Mouse (Mus musculus): ENCODE measurements around the gene Rngtt. TPM values are rescaled to one million over a fixed set of nuclear protein-coding genes. Genes with fewer than 3 reads are reported as not detected.

Gene Rngtt
- polyA plus RNA-seq, 1 experiment from 2014 or later = 21.0 TPM

DNA sequence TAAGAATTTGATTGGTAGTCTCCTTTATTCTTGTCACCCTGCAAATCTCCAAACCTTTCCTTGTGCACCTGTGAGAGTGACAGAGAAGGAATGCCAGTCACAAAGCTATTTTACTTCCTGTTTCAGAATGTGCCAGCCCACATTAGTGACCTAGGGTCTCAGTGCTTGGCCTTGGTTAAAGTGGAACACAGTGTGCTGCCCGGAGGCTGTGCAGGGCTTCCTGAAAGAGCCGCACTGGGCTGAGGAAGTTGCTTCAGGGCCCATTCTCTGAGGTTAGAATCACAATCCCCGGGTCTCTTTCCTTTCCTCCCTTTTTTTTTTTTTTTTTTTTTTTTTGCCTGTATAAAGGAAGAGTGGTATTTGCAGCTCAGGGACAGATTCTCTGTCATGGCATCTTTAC lies 203.3 kb downstream of the Rngtt start:
- H3K4me1 ChIP-seq (ENCODE audit: control insufficient read depth, insufficient read depth, low read length) = peaks cover 4% of the 10 kb centered on the region; the same call in 1 of the 2 replicates

DNA sequence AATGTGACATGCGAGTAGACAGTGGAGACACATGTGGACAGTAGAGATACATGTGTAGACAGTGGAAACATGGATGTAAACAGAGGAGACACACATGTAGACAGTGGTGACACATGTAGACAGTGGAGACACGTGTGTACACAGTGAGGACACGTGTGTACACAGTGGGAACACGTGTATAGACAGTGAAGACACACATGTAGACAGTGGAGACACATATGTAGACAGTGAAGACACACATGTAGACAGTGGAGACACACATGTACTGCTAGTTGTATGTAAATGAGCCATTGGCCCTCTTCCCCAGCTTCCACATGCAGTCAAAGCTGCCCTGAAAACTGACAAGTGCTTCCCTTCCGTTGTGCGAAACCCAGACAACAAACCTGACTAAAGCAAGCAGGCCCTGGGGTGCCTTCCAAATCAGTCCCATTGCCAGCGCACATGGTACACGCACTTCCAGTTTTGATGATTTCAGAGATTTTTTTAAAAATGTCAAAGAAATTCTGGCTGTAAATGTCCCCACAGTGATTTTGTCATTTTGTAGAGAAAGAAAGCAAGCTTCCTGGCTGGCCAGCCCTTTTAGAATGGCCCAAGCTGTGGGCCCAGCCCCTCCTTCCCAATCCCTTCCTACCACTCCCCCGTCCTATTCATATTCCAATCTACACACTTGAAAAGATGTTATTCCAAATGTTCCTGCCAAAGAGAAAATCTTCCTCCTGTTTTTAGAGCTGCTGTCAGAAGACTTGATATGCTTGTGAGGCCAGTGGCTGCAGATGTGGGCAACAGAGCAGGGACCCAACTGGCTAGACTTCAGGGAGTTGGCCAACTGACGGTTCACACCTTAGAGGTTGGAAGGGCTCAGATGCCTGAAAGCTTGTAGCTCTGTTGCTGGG lies 204.2 kb downstream of the Rngtt start:
- ATAC-seq = peak; percentile 54; the same call in 1 of the 2 replicates
- Histone ChIP-seq H3K9me3 (replicated peaks; ENCODE audit: control insufficient read depth, low read length) (no peaks in the 10 kb centered on the region), H3K9ac (ENCODE audit: low read length) (no peak overlapping the region), H3K4me2 (ENCODE audit: low read length) (no peak overlapping the region), H3K4me1 (ENCODE audit: control insufficient read depth, insufficient read depth, low read length) (peaks cover 4% of the 10 kb centered on the region; the same call in 1 of the 2 replicates), H3K36me3 (ENCODE audit: control insufficient read depth, insufficient read depth, low read length) (no peaks in the 10 kb centered on the region), H3K27me3 (replicated peaks; ENCODE audit: control insufficient read depth, insufficient read depth, low read length) (no peaks in the 10 kb centered on the region), H3K4me3 (ENCODE audit: low read depth, low read length) (no peak overlapping the region), H3K27ac (ENCODE audit: low read depth, low read length) (peak overlapping the region; percentile 14)
- 83% methylated on average over 10 of the region's 10 CpGs for WGBS
- DNase-seq (ENCODE audit: low spot score) = peak; percentile 55

More for the DNA sequence above, 203.3 kb downstream of the Rngtt start:
- H3K27ac ChIP-seq (ENCODE audit: low read depth, low read length) = no peak overlapping the region
- no peaks in the 10 kb centered on the region for H3K27me3 ChIP-seq (replicated peaks; ENCODE audit: control insufficient read depth, insufficient read depth, low read length)
- no peak overlapping the region for H3K4me3 ChIP-seq (ENCODE audit: low read depth, low read length)
- H3K9me3 ChIP-seq (replicated peaks; ENCODE audit: control insufficient read depth, low read length) = no peaks in the 10 kb centered on the region
- DNase-seq (ENCODE audit: low spot score) = no peak
- no peak for ATAC-seq
- H3K9ac ChIP-seq (ENCODE audit: low read length) = no peak overlapping the region
- 77% methylated on average over 3 of the region's 3 CpGs for WGBS
- H3K36me3 ChIP-seq (ENCODE audit: control insufficient read depth, insufficient read depth, low read length) = no peaks in the 10 kb centered on the region
- H3K4me2 ChIP-seq (ENCODE audit: low read length) = no peak overlapping the region

DNA sequence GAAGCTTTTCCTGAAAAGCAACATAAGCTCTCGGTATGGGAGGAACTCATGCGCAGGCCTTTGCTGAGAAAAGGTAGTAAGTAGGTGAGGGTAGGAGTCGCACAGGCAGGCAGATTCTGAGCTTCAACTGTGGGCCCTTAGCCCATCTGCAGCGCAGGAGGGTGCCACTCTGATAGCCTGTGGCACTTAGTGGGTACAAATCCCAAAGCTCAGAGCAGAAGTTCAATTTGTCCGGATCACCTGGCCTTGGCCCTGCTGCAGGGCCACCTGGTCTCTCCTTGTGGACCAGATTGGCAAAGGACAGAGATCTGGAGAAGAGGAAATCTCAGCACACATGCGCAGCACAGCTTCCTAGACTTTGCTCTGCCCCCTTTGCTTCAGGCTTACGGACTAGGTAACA lies 210.1 kb downstream of the Rngtt start:
- Histone ChIP-seq H3K27me3 (replicated peaks; ENCODE audit: control insufficient read depth, insufficient read depth, low read length) (no peaks in the 10 kb centered on the region), H3K4me2 (ENCODE audit: low read length) (no peak overlapping the region), H3K36me3 (ENCODE audit: control insufficient read depth, insufficient read depth, low read length) (no peaks in the 10 kb centered on the region), H3K9me3 (replicated peaks; ENCODE audit: control insufficient read depth, low read length) (no peaks in the 10 kb centered on the region), H3K27ac (ENCODE audit: low read depth, low read length) (no peak overlapping the region), H3K9ac (ENCODE audit: low read length) (no peak overlapping the region), H3K4me3 (ENCODE audit: low read depth, low read length) (no peak overlapping the region), H3K4me1 (ENCODE audit: control insufficient read depth, insufficient read depth, low read length) (peaks cover 4% of the 10 kb centered on the region; the same call in 1 of the 2 replicates)
- no peak for DNase-seq (ENCODE audit: low spot score)
- ATAC-seq = no peak
- 94% methylated on average over 7 of the region's 7 CpGs for WGBS

- WGBS = 81% methylated on average over 10 of the region's 10 CpGs
- no peaks in the 10 kb centered on the region for H3K9me3 ChIP-seq (replicated peaks; ENCODE audit: control insufficient read depth, low read length)
- H3K36me3 ChIP-seq (ENCODE audit: control insufficient read depth, insufficient read depth, low read length) = no peaks in the 10 kb centered on the region
- ATAC-seq (no peak), DNase-seq (ENCODE audit: low spot score) (no peak)
- H3K9ac ChIP-seq (ENCODE audit: low read length) = no peak overlapping the region
- no peaks in the 10 kb centered on the region for H3K27me3 ChIP-seq (replicated peaks; ENCODE audit: control insufficient read depth, insufficient read depth, low read length)
- H3K27ac ChIP-seq (ENCODE audit: low read depth, low read length) = no peak overlapping the region
- no peak overlapping the region for H3K4me2 ChIP-seq (ENCODE audit: low read length)
- H3K4me1 ChIP-seq (ENCODE audit: control insufficient read depth, insufficient read depth, low read length) = 0 out of 2 replicates have a peak, but pooled peaks cover 3% of the 10 kb centered on the region
- H3K4me3 ChIP-seq (ENCODE audit: low read depth, low read length) = no peak overlapping the region
Observed at GRCm38 (mm10) chr4:33520938-33521337, 210.8 kb downstream of the Rngtt start.

DNA sequence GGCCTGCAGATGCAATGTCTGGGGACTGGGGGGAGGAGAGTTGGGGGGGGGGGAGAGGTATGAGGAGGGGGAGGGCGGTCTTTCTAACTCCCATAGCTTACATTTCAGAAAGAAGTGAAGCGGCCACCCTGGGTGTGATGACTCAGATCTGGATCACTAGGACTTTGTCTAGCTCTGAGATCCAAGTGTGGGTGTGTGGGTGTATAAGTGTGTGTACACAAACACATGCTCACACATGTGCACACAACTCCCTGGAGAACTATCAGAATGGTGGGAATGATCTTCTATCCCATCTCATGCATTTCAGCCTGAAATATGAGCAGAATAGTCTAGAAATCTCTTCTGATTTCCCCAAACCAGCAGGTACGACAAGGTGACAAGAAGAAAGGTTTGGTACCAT lies 213.7 kb downstream of the Rngtt start:
- H3K9me3 ChIP-seq (replicated peaks; ENCODE audit: control insufficient read depth, low read length) = no peaks in the 10 kb centered on the region
- H3K4me1 ChIP-seq (ENCODE audit: control insufficient read depth, insufficient read depth, low read length) = peaks cover 7% of the 10 kb centered on the region; the same call in 1 of the 2 replicates
- H3K36me3 ChIP-seq (ENCODE audit: control insufficient read depth, insufficient read depth, low read length) = no peaks in the 10 kb centered on the region
- no peak overlapping the region for H3K27ac ChIP-seq (ENCODE audit: low read depth, low read length)
- no peak overlapping the region for H3K4me3 ChIP-seq (ENCODE audit: low read depth, low read length)
- WGBS = 97% methylated on average over 3 of the region's 3 CpGs
- H3K27me3 ChIP-seq (replicated peaks; ENCODE audit: control insufficient read depth, insufficient read depth, low read length) = no peaks in the 10 kb centered on the region
- no peak overlapping the region for H3K4me2 ChIP-seq (ENCODE audit: low read length)
- DNase-seq (ENCODE audit: low spot score) = no peak
- H3K9ac ChIP-seq (ENCODE audit: low read length) = no peak overlapping the region
- ATAC-seq = no peak

- Histone ChIP-seq H3K9me3 (replicated peaks; ENCODE audit: control insufficient read depth, low read length) (no peaks in the 10 kb centered on the region), H3K36me3 (ENCODE audit: control insufficient read depth, insufficient read depth, low read length) (no peaks in the 10 kb centered on the region), H3K9ac (ENCODE audit: low read length) (no peak overlapping the region), H3K4me3 (ENCODE audit: low read depth, low read length) (no peak overlapping the region), H3K27me3 (replicated peaks; ENCODE audit: control insufficient read depth, insufficient read depth, low read length) (no peaks in the 10 kb centered on the region), H3K4me1 (ENCODE audit: control insufficient read depth, insufficient read depth, low read length) (peaks cover 7% of the 10 kb centered on the region; the same call in 1 of the 2 replicates), H3K27ac (ENCODE audit: low read depth, low read length) (peak overlapping the region; percentile 36), H3K4me2 (ENCODE audit: low read length) (no peak overlapping the region)
- ATAC-seq = peak; percentile 69
- WGBS = 64% methylated on average over 10 of the region's 10 CpGs
- peak; percentile 86 for DNase-seq (ENCODE audit: low spot score)
Observed at GRCm38 (mm10) chr4:33524481-33525141, 214.5 kb downstream of the Rngtt start.

DNA sequence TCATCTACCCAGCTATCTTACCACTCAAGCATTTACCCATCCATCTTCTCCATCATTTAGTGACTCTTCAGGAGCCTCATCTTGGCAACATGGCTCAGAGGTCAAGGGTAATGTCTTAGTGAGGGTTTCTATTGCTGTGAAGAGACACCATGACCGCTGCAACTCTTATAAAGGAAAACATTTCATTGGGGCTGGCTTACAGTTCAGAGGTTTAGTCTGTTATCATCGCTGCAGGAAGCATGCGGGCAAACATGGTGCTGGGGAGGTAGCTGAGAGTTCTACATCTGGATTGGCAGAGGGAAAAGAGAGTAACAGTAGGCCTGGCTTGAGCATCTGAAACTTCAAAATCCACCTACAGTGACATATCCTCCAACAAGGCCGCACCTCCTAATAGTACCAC lies 215.2 kb downstream of the Rngtt start:
- H3K4me1 ChIP-seq (ENCODE audit: control insufficient read depth, insufficient read depth, low read length) = peaks cover 7% of the 10 kb centered on the region; the same call in 1 of the 2 replicates
- H3K4me2 ChIP-seq (ENCODE audit: low read length) = no peak overlapping the region
- no peaks in the 10 kb centered on the region for H3K27me3 ChIP-seq (replicated peaks; ENCODE audit: control insufficient read depth, insufficient read depth, low read length)
- H3K9ac ChIP-seq (ENCODE audit: low read length) = no peak overlapping the region
- H3K27ac ChIP-seq (ENCODE audit: low read depth, low read length) = peak overlapping the region; percentile 36; the same call in 1 of the 2 replicates
- no peaks in the 10 kb centered on the region for H3K9me3 ChIP-seq (replicated peaks; ENCODE audit: control insufficient read depth, low read length)
- 95% methylated on average over 4 of the region's 4 CpGs for WGBS
- ATAC-seq (no peak), DNase-seq (ENCODE audit: low spot score) (no peak)
- H3K4me3 ChIP-seq (ENCODE audit: low read depth, low read length) = no peak overlapping the region
- H3K36me3 ChIP-seq (ENCODE audit: control insufficient read depth, insufficient read depth, low read length) = no peaks in the 10 kb centered on the region

- Histone ChIP-seq H3K27me3 (replicated peaks; ENCODE audit: control insufficient read depth, insufficient read depth, low read length) (no peaks in the 10 kb centered on the region), H3K36me3 (ENCODE audit: control insufficient read depth, insufficient read depth, low read length) (no peaks in the 10 kb centered on the region), H3K4me2 (ENCODE audit: low read length) (0 out of 2 replicates have a peak overlapping the region, but pooled peaks have one; percentile 2), H3K9me3 (replicated peaks; ENCODE audit: control insufficient read depth, low read length) (no peaks in the 10 kb centered on the region), H3K27ac (ENCODE audit: low read depth, low read length) (peak overlapping the region; percentile 74), H3K4me3 (ENCODE audit: low read depth, low read length) (no peak overlapping the region), H3K4me1 (ENCODE audit: control insufficient read depth, insufficient read depth, low read length) (peaks cover 7% of the 10 kb centered on the region; the same call in 1 of the 2 replicates), H3K9ac (ENCODE audit: low read length) (peak overlapping the region; percentile 35; the same call in 1 of the 2 replicates)
- ATAC-seq = peak; percentile 2; the same call in 1 of the 2 replicates
- peak; percentile 53 for DNase-seq (ENCODE audit: low spot score)
- WGBS = 14% methylated on average over 7 of the region's 7 CpGs
Observed at GRCm38 (mm10) chr4:33526092-33526491, 216.0 kb downstream of the Rngtt start.
